Mouse (Mus musculus) midbrain, embryonic 14.5 days (tissue): ENCODE results near the gene Trappc3. TPM values are rescaled to one million over a fixed set of nuclear protein-coding genes. Genes with fewer than 3 reads are reported as not detected.

ENCODE experiments used
- ATAC-seq: fragments of 200-750 bp; cut with Nextera tagmentation; 2 replicates; pipeline ENCODE4 v1.8.0; 2017; ENCODE audit warnings: moderate number of reproducible peaks, moderate library complexity; ENCODE audit not compliant: low FRiP score, low TSS enrichment
- DNase-seq: peaks from one replicate; pipeline ENCODE4 v3.0.0-alpha.2; 2015
- H3K27ac ChIP-seq: fragments of 300-500 bp; sonication (generic); replicated peaks from 2 replicates; pipeline ENCODE4 v1.5.1; 2014; ENCODE audit warnings: mild to moderate bottlenecking, low read depth, low read length, moderate library complexity
- H3K27me3 ChIP-seq: fragments of 300-500 bp; sonication (generic); 2 replicates; pipeline ENCODE4 v1.6.1; 2014; ENCODE audit warnings: low read length, control low read depth, mixed read lengths; ENCODE audit not compliant: control insufficient read depth, insufficient read depth
- H3K36me3 ChIP-seq: fragments of 300-500 bp; sonication (generic); 2 replicates; pipeline ENCODE4 v1.6.1; 2014; ENCODE audit warnings: low read length, control low read depth; ENCODE audit not compliant: control insufficient read depth, insufficient read depth
- H3K4me1 ChIP-seq: fragments of 300-500 bp; sonication (generic); 2 replicates; pipeline ENCODE4 v1.6.1; 2014; ENCODE audit warnings: mild to moderate bottlenecking, antibody characterized with exemption, low read length, control low read depth; ENCODE audit not compliant: control insufficient read depth, insufficient read depth
- H3K4me2 ChIP-seq: fragments of 300-500 bp; sonication (generic); 2 replicates; pipeline ENCODE4 v1.6.1; 2014; ENCODE audit warnings: mild to moderate bottlenecking, low read length, moderate library complexity
- H3K4me3 ChIP-seq: fragments of 300-500 bp; sonication (generic); replicated peaks from 2 replicates; pipeline ENCODE4 v1.5.1; 2014; ENCODE audit warnings: low read depth, low read length
- H3K9ac ChIP-seq: fragments of 300-500 bp; sonication (generic); replicated peaks from 2 replicates; pipeline ENCODE4 v1.6.1; 2014; ENCODE audit warnings: mild to moderate bottlenecking, low read length, moderate library complexity
- H3K9me3 ChIP-seq: fragments of 300-500 bp; sonication (generic); 2 replicates; pipeline ENCODE4 v1.6.1; 2016; ENCODE audit warnings: low read length, control low read depth, mixed read lengths; ENCODE audit not compliant: control insufficient read depth
- WGBS: fragments of 180-500 bp; shearing (Covaris S2); extraction: QIAGEN DNeasy Blood & Tissue Kit; methylation state at CpG from one replicate; pipeline ENCODE4 v1.1.7; 2014; 5-methylcytosine and 5-hydroxymethylcytosine counted together
- polyA plus RNA-seq: library from polyadenylated mRNA; unstranded; fragments of >200 nt; fragmentation: Nextera tagmentation; extraction: Ambion mirVana; gene quantifications from 2 replicates; pipeline ENCODE4 v1.2.1, GENCODE M21; 2014

Trappc3 gene
- polyA plus RNA-seq, 1 experiment from 2014 or later: 37.1 TPM

- under 1% methylated on average over 80 of the region's 80 CpGs for WGBS
- Histone ChIP-seq H3K4me3 (peak within 1 kb of the TSS; percentile 70), H3K27ac (peak within 1 kb of the TSS; percentile 84), H3K9ac (peak within 1 kb of the TSS; percentile 68), H3K27me3 (peaks cover 7% of the 10 kb centered on the region; the same call in 1 of the 2 replicates), H3K36me3 (peaks cover 22% of the 10 kb centered on the region), H3K4me1 (peaks cover 12% of the 10 kb centered on the region), H3K4me2 (peak within 1 kb of the TSS; percentile 65), H3K9me3 (no peaks in the 10 kb centered on the region)
- peak; percentile 89 for ATAC-seq
- DNase-seq: peak; percentile 99
Measured at GRCm38 (mm10) chr4:126321111-126321853, 59.2 kb downstream of the Trappc3 start, which contains the start of gene Adprhl2. TSS of gene Adprhl2 (minus strand) at chr4:126321703.

DNA sequence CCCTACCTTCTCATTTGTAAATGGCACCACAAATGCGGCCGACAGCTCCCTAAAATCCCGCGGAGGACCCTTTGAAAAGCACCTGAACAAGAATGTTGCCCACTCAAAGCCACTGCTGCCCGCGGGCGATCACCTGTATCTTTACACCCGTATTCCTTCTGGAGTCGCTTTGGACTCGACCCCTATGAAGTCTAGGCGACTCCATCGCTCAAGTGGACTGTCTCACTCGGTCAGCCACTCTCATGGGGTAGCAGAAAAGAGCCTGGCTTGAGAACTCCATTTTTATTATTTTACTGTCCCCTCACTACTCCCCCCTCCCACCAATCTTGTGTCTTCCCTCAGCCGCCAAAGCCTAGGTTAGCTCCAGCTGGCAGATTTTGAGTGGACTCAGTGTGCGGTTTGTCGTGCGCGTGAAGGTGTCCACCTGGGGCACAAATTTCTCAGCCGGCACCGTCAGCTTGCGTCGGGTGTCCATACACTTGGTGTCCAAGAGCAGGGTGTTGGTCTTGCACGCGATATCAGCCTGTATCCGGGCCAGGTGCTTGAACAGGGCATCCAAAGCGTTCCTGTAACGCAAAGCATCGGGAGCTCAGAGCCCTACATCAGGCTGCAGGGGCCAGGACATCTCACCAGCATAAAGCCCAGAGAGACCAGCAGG lies 59.9 kb downstream of the Trappc3 start:
- Histone ChIP-seq H3K4me3 (peak overlapping the region; percentile 70), H3K36me3 (peaks cover 15% of the 10 kb centered on the region), H3K9me3 (no peaks in the 10 kb centered on the region), H3K9ac (no peak overlapping the region; the same call in 1 of the 2 replicates), H3K27ac (no peak overlapping the region), H3K4me1 (peaks cover 12% of the 10 kb centered on the region), H3K4me2 (peak overlapping the region; percentile 65), H3K27me3 (peaks cover 7% of the 10 kb centered on the region; the same call in 1 of the 2 replicates)
- 57% methylated on average over 28 of the region's 28 CpGs for WGBS
- DNase-seq (no peak), ATAC-seq (peak; percentile 38)

DNA sequence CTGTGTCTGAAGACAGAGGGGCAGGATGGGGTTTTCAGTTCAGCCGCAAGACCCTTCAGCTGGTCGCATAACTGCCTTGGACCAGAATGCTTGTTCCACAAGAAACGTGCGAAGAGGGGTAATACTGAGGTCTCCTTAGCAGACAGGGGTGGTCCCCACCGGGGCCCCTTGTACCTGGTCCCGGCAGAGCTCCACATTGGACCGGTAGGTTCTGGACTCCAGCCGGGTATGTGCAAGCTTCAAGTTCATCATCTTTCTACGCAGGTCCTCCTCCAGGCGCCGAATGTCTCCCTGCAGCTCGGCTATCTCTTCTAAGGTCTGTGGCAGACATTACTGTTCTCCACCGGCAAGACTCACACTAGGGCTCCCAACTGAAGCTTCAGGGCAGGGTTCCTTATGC lies 60.5 kb downstream of the Trappc3 start:
- Histone ChIP-seq H3K36me3 (peaks cover 8% of the 10 kb centered on the region), H3K4me1 (peaks cover 12% of the 10 kb centered on the region), H3K9me3 (no peaks in the 10 kb centered on the region), H3K4me2 (no peak overlapping the region), H3K9ac (no peak overlapping the region), H3K4me3 (no peak overlapping the region), H3K27me3 (peaks cover 7% of the 10 kb centered on the region; the same call in 1 of the 2 replicates), H3K27ac (no peak overlapping the region)
- DNase-seq (no peak), ATAC-seq (no peak)
- WGBS: 96% methylated on average over 13 of the region's 13 CpGs

DNA sequence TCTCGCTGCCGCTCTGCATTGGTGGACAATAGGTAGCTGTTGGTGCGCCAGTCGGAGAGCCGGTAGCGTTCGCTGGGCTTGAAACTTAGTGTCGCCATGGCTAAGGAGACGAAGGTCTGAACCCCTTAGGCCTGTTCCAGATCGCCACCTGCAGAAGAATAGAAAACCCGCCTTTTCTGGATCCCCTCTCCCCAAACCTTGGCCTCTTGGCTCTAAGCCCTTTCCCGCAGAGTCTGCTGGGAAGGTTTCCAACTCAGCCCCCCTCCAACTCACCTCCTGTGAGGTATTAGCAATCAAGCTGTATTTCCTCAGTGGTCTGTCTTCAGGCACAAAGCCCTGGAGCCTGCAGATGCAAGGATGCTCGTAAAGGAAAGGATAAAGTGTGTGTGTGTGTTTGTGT lies 62.7 kb downstream of the Trappc3 start:
- peaks cover 7% of the 10 kb centered on the region; the same call in 1 of the 2 replicates for H3K27me3 ChIP-seq
- peak overlapping the region; percentile 11 for H3K4me2 ChIP-seq
- H3K4me3 ChIP-seq: no peak overlapping the region
- no peaks in the 10 kb centered on the region for H3K9me3 ChIP-seq
- ATAC-seq (no peak), DNase-seq (peak; percentile 43)
- WGBS: 20% methylated on average over 13 of the region's 13 CpGs
- H3K36me3 ChIP-seq: no peaks in the 10 kb centered on the region
- H3K9ac ChIP-seq: no peak overlapping the region
- H3K27ac ChIP-seq: no peak overlapping the region
- peaks cover 12% of the 10 kb centered on the region for H3K4me1 ChIP-seq

- H3K27me3 ChIP-seq: peaks cover 7% of the 10 kb centered on the region; the same call in 1 of the 2 replicates
- no peaks in the 10 kb centered on the region for H3K36me3 ChIP-seq
- no peak within 1 kb of the TSS; the same call in 1 of the 2 replicates for H3K9ac ChIP-seq
- H3K27ac ChIP-seq: no peak within 1 kb of the TSS
- peaks cover 10% of the 10 kb centered on the region for H3K4me1 ChIP-seq
- H3K4me2 ChIP-seq: peak within 1 kb of the TSS; percentile 11
- ATAC-seq (no peak), DNase-seq (peak; percentile 39)
- no peak within 1 kb of the TSS for H3K4me3 ChIP-seq
- no peaks in the 10 kb centered on the region for H3K9me3 ChIP-seq
- 10% methylated on average over 23 of the region's 23 CpGs for WGBS
Measured at GRCm38 (mm10) chr4:126325281-126325861, 63.2 kb downstream of the Trappc3 start, which contains the start of gene Tekt2. TSS of gene Tekt2 (minus strand) at chr4:126325688.

Other genes starting within 250 kb of the Trappc3 start
- gene Csf3r, start 237.8 kb upstream of the Trappc3 start, polyA plus RNA-seq: 0.50 and 0.64 TPM in 2 replicates
- gene Mrps15, start 215.4 kb upstream of the Trappc3 start, polyA plus RNA-seq: 125 and 139 TPM in 2 replicates
- 34.0 and 42.7 TPM in 2 replicates for gene Oscp1, start 203.8 kb upstream of the Trappc3 start, polyA plus RNA-seq
- 47.8 and 51.2 TPM in 2 replicates for gene Lsm10, start 165.7 kb upstream of the Trappc3 start, polyA plus RNA-seq
- gene Stk40, start 158.4 kb upstream of the Trappc3 start, polyA plus RNA-seq: 21.1 and 29.4 TPM in 2 replicates
- gene Eva1b, start 114.6 kb upstream of the Trappc3 start, polyA plus RNA-seq: 7.8 and 12.3 TPM in 2 replicates
- gene Sh3d21, start 98.8 kb upstream of the Trappc3 start, polyA plus RNA-seq: 0.89 and 1.1 TPM in 2 replicates
- gene Thrap3, start 59.6 kb upstream of the Trappc3 start, polyA plus RNA-seq: 113 and 167 TPM in 2 replicates
- 78.3 and 85.3 TPM in 2 replicates for gene Map7d1, start 6.0 kb upstream of the Trappc3 start, polyA plus RNA-seq
- 0.57 and 1.1 TPM in 2 replicates for gene Col8a2, start 24.5 kb downstream of the Trappc3 start, polyA plus RNA-seq
- 64.2 and 76.6 TPM in 2 replicates for gene Adprhl2, start 59.4 kb downstream of the Trappc3 start, polyA plus RNA-seq
- gene Tekt2, start 63.4 kb downstream of the Trappc3 start, polyA plus RNA-seq: 7.4 and 9.7 TPM in 2 replicates
- 14.8 and 18.2 TPM in 2 replicates for gene Ago3, start 167.2 kb downstream of the Trappc3 start, polyA plus RNA-seq
- gene Ago1, start 206.3 kb downstream of the Trappc3 start, polyA plus RNA-seq: 21.7 and 22.4 TPM in 2 replicates